Mouse (Mus musculus): ENCODE results near the gene Gm11111. TPM values are rescaled to one million over a fixed set of nuclear protein-coding genes. Genes with fewer than 3 reads are reported as not detected.

The Gm11111 gene
- total RNA-seq, 4 experiments from 2014 or later, result not detected

DNA sequence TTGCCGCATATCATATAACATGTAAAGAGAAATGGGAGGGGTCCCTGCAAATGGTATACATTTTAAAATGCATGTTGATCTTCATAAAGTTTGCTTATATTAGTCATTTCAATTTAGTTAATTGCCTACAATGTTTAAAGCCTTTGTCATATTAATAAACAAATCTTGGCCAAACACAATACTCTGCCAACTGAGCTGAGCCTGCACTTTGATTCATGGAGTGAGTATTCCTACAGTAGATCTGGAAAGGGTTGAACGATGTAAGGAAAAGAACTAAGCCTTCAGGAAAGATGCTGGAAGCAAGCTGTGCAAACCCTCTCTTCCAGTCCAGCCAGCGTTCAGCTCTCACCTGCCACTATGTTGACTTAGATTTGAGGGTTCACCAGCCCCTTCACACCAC lies 29.6 kb downstream of the Gm11111 start:
- DNase-seq (ENCODE audit: low spot score in 2 of 2), result no peak

DNA sequence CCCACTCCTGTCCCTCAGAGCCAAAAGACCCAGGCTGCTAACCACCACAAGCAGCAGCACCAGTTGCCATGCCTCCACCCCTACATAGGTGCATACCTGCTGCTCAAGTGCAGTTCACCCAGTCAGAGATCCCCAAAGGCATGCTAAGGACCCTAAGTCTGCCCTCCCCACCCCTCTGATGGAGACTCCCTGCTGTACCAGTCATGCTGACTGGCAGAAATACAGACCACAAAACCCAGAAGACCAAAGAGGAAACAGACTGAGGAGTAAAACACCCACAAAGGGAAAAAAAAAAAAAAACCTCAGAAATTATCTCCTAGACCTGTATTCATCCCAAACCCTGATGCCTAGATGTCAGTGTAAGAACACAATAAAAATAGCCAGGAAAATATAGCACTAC lies 33.4 kb downstream of the Gm11111 start:
- DNase-seq (ENCODE audit: low spot score in 2 of 2), result no peak

Other genes with a start within 250 kb of the Gm11111 start
- 1 to 10 TPM in 2 of 4 experiments, under 1 TPM in 1, not detected in 1; 0.41 to 1.2 (median 1.1) TPM for gene Cfap299, start 223.4 kb upstream of the Gm11111 start, total RNA-seq (2022)